Mouse (Mus musculus) embryo, embryonic 11 days (tissue): ENCODE data around the gene Sst.
"Not testable (repeated sequence)": the region's sequence is repeated elsewhere in the genome, so short reads cannot be mapped to it uniquely, and the experiment has no call there.

ENCODE experiments used
- DNase-seq: peaks from one replicate; pipeline ENCODE4 v3.0.0-alpha.2; 2015

Sst gene

GRCm38 (mm10) chr16:23890636-23891035 lies at the start of gene Sst:
Gene Sst (minus strand): TSS chr16:23890958.
- DNase-seq = peak; percentile 29

GRCm38 (mm10) chr16:23934397-23934796 lies 43.6 kb upstream of the Sst start:
- no peak for DNase-seq

GRCm38 (mm10) chr16:23932294-23932693 lies 41.5 kb upstream of the Sst start, which contains the start of gene Rtp2:
Gene Rtp2 (minus strand): TSS chr16:23932394.
- DNase-seq = no peak

GRCm38 (mm10) chr16:23931275-23931674 lies 40.5 kb upstream of the Sst start:
- DNase-seq = no peak

- DNase-seq = no peak
These were observed 39.8 kb upstream of the Sst start for GRCm38 (mm10) chr16:23930426-23931073.

- no peak for DNase-seq
These were observed 36.8 kb upstream of the Sst start for GRCm38 (mm10) chr16:23927301-23928114.

- no peak for DNase-seq
These were observed 32.1 kb upstream of the Sst start for GRCm38 (mm10) chr16:23922906-23923305.

GRCm38 (mm10) chr16:23921697-23922096 lies 30.9 kb upstream of the Sst start:
- no peak for DNase-seq

- DNase-seq = no peak
These were observed 28.7 kb upstream of the Sst start for GRCm38 (mm10) chr16:23919418-23919817.

GRCm38 (mm10) chr16:23913401-23913800 lies 22.6 kb upstream of the Sst start:
- no peak for DNase-seq

- no peak for DNase-seq
These were observed 22.0 kb upstream of the Sst start for GRCm38 (mm10) chr16:23912741-23913140.

- not testable (repeated sequence) for DNase-seq
These were observed 18.2 kb upstream of the Sst start for GRCm38 (mm10) chr16:23909015-23909354.

- not testable (repeated sequence) for DNase-seq
These were observed 17.6 kb upstream of the Sst start for GRCm38 (mm10) chr16:23908076-23909014.

GRCm38 (mm10) chr16:23906586-23906985 lies 15.8 kb upstream of the Sst start:
- DNase-seq = not testable (repeated sequence)

GRCm38 (mm10) chr16:23901411-23901810 lies 10.7 kb upstream of the Sst start:
- DNase-seq = no peak

GRCm38 (mm10) chr16:23900061-23900460 lies 9.3 kb upstream of the Sst start:
- no peak for DNase-seq

- peak; percentile 91 for DNase-seq
These were observed 8.1 kb upstream of the Sst start for GRCm38 (mm10) chr16:23898840-23899239.

- DNase-seq = peak; percentile 86
These were observed 7.3 kb upstream of the Sst start for GRCm38 (mm10) chr16:23897984-23898586.

- DNase-seq = no peak
These were observed 6.7 kb upstream of the Sst start for GRCm38 (mm10) chr16:23897486-23897885.

GRCm38 (mm10) chr16:23895135-23895534 lies 4.4 kb upstream of the Sst start:
- DNase-seq = no peak

GRCm38 (mm10) chr16:23890151-23890550 lies 607 bp downstream of the Sst start:
- peak; percentile 62 for DNase-seq

- no peak for DNase-seq
These were observed 2.7 kb downstream of the Sst start for GRCm38 (mm10) chr16:23887910-23888579.
